Mouse (Mus musculus): ENCODE measurements around the gene Nubpl.
A peak's percentile ranks its signal among the peaks of the same experiment; 100 is the strongest.

Gene Nubpl

GRCm38 (mm10) chr12:52338136-52338753 lies 240.7 kb downstream of the Nubpl start:
- DNase-seq, result no peak

- DNase-seq, result peak; percentile 13
These were observed 249.1 kb downstream of the Nubpl start for GRCm38 (mm10) chr12:52346611-52347010.

- DNase-seq, result no peak
These were observed 252.7 kb downstream of the Nubpl start for GRCm38 (mm10) chr12:52350276-52350675.

GRCm38 (mm10) chr12:52359484-52359883 lies 261.9 kb downstream of the Nubpl start:
- no peak for DNase-seq

GRCm38 (mm10) chr12:52360136-52360535 lies 262.6 kb downstream of the Nubpl start:
- DNase-seq, result no peak

- DNase-seq, result peak; percentile 26
These were observed 263.7 kb downstream of the Nubpl start for GRCm38 (mm10) chr12:52361198-52361597.
